Mouse (Mus musculus): ENCODE measurements around the gene Car11. TPM values are rescaled to one million over a fixed set of nuclear protein-coding genes. Genes with fewer than 3 reads are reported as not detected.

The Car11 gene
- total and polyA plus RNA-seq, 2 experiments from 2014 or later, result 1.6 to 2.8 TPM

DNA sequence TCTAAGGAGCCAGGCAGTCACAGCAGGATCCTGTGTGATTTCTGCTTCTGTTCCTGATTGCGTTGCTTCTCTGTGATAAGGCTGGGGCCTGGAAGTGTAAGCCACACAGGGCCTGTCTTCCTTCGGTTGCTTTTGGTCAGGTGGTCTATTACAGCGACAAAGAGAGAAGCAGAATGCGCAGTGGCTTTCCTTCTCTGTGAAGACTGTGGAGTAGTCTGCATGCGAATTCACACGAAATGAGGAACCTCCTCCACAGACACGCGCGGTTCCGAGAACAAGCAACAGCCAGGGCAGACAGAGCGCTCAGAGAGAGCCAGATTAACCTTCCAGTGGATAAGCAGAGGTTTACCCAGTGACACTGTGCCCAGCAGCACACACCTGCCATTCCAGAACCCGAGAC lies 41.7 kb downstream of the Car11 start:
- Histone ChIP-seq H3K4me3 (ENCODE audit: low read depth, low read length) (no peak overlapping the region), H3K27me3 (ENCODE audit: control insufficient read depth, insufficient read depth, low read length) (no peaks in the 10 kb centered on the region), H3K27ac (ENCODE audit: low read depth) (no peak overlapping the region), H3K4me1 (ENCODE audit: control insufficient read depth, insufficient read depth) (no peaks in the 10 kb centered on the region), H3K9ac (replicated peaks; ENCODE audit: low read depth, low read length) (no peak overlapping the region), H3K4me2 (ENCODE audit: low read depth, low read length) (no peak overlapping the region), H3K9me3 (replicated peaks; ENCODE audit: control insufficient read depth, low read length) (no peaks in the 10 kb centered on the region), H3K36me3 (replicated peaks; ENCODE audit: control insufficient read depth, insufficient read depth, low read length) (no peaks in the 10 kb centered on the region)
- ATAC-seq (ENCODE audit: insufficient read depth, low read depth) (no peak), DNase-seq (ENCODE audit: low spot score) (no peak)
- 76% methylated on average over 12 of the region's 12 CpGs for WGBS
- TF ChIP-seq CTCF (IDR thresholded peaks at IDR 0.05; ENCODE audit: low read depth), result no peak
- no peak for TF ChIP-seq EP300 (IDR thresholded peaks at IDR 0.05; ENCODE audit: low read depth)

DNA sequence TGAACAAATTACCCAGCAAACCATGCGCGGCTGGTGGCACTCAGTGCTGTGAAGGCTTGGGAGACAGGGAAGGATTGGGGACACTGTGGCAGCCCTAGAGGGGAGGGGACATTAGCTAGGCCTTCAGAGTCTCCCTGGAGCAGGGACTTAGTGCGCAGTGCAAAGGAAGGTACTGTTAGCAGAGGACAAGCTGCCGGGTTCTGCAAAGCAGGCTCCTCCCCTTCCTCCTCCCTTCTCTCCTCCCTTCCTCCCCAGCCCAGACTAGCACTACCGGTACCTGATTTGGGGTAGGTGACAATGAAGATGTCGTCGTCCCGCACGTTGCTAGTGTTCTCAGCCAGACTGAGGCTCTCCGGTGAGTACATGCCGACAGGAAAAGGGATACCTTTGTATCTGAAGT lies 42.1 kb downstream of the Car11 start:
- H3K4me1 ChIP-seq (ENCODE audit: control insufficient read depth, insufficient read depth), result no peaks in the 10 kb centered on the region
- H3K27me3 ChIP-seq (ENCODE audit: control insufficient read depth, insufficient read depth, low read length), result no peaks in the 10 kb centered on the region
- H3K4me3 ChIP-seq (ENCODE audit: low read depth, low read length), result no peak overlapping the region; the same call in 1 of the 2 replicates
- H3K9ac ChIP-seq (replicated peaks; ENCODE audit: low read depth, low read length), result no peak overlapping the region
- H3K9me3 ChIP-seq (replicated peaks; ENCODE audit: control insufficient read depth, low read length), result no peaks in the 10 kb centered on the region
- no peak overlapping the region for H3K27ac ChIP-seq (ENCODE audit: low read depth)
- 40% methylated on average over 11 of the region's 11 CpGs for WGBS
- H3K36me3 ChIP-seq (replicated peaks; ENCODE audit: control insufficient read depth, insufficient read depth, low read length), result no peaks in the 10 kb centered on the region
- ATAC-seq (ENCODE audit: insufficient read depth, low read depth) (no peak), DNase-seq (ENCODE audit: low spot score) (no peak)
- TF ChIP-seq EP300 (IDR thresholded peaks at IDR 0.05; ENCODE audit: low read depth) (no peak), CTCF (IDR thresholded peaks at IDR 0.05; ENCODE audit: low read depth) (no peak)
- peak overlapping the region; percentile 28; the same call in 1 of the 2 replicates for H3K4me2 ChIP-seq (ENCODE audit: low read depth, low read length)

GRCm38 (mm10) chr7:45742338-45742737 lies 42.7 kb downstream of the Car11 start:
- no peaks in the 10 kb centered on the region for H3K9me3 ChIP-seq (replicated peaks; ENCODE audit: control insufficient read depth, low read length)
- WGBS, result 34% methylated on average over 19 of the region's 19 CpGs
- ATAC-seq (ENCODE audit: insufficient read depth, low read depth), result no peak
- H3K36me3 ChIP-seq (replicated peaks; ENCODE audit: control insufficient read depth, insufficient read depth, low read length), result no peaks in the 10 kb centered on the region
- no peak; the same call in 1 of the 2 replicates for TF ChIP-seq CTCF (IDR thresholded peaks at IDR 0.05; ENCODE audit: low read depth)
- no peak for TF ChIP-seq EP300 (IDR thresholded peaks at IDR 0.05; ENCODE audit: low read depth)
- no peaks in the 10 kb centered on the region for H3K27me3 ChIP-seq (ENCODE audit: control insufficient read depth, insufficient read depth, low read length)
- no peak for DNase-seq (ENCODE audit: low spot score)
- no peak overlapping the region for H3K27ac ChIP-seq (ENCODE audit: low read depth)
- peak overlapping the region; percentile 28; the same call in 1 of the 2 replicates for H3K4me2 ChIP-seq (ENCODE audit: low read depth, low read length)
- no peak overlapping the region for H3K9ac ChIP-seq (replicated peaks; ENCODE audit: low read depth, low read length)
- H3K4me1 ChIP-seq (ENCODE audit: control insufficient read depth, insufficient read depth), result no peaks in the 10 kb centered on the region
- H3K4me3 ChIP-seq (ENCODE audit: low read depth, low read length), result no peak overlapping the region; the same call in 1 of the 2 replicates

DNA sequence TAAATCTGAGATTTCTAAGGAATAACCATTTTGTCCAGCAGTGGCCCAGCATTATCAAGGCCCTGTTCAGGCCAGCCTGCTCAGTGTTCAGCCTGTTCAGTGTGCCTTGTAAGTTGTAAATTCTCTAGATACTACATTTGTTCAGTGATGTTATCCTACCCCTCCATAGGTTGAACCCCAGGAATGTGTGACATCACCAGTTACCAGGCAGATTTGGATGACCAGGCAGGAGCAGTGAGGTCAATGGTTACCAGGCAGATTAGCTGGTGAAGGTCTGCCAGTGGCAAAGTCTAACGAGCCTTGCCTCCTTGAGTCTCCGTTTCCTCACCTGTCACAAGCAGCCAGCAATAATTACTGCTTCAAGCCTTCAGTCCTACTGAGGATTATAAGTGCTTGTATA lies 44.7 kb downstream of the Car11 start:
- WGBS, result 32% methylated on average over 2 of the region's 2 CpGs
- no peaks in the 10 kb centered on the region for H3K36me3 ChIP-seq (replicated peaks; ENCODE audit: control insufficient read depth, insufficient read depth, low read length)

DNA sequence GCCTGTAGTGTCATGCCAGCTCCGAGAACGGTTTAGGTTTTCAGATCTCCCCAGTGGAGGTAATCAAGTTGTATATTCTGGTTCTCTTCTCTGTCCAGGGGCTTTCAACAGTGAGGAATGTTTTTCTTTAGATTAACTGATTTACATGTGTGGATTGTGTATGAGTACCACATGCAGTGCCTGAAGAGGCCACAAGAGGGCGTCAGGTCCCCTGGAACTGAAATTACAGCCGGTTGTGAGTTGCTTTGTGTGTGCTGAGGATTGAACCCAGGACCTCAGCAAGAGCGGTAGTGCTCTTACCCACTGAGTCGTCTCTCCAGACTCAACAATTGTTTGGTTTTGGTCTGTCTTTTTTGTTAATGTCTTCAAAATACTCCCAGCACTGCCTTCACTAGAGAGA lies 46.9 kb downstream of the Car11 start:
- Histone ChIP-seq H3K27me3 (ENCODE audit: control insufficient read depth, insufficient read depth, low read length) (no peaks in the 10 kb centered on the region), H3K9ac (replicated peaks; ENCODE audit: low read depth, low read length) (no peak overlapping the region), H3K9me3 (replicated peaks; ENCODE audit: control insufficient read depth, low read length) (no peaks in the 10 kb centered on the region), H3K4me1 (ENCODE audit: control insufficient read depth, insufficient read depth) (peaks cover 14% of the 10 kb centered on the region), H3K4me2 (ENCODE audit: low read depth, low read length) (no peak overlapping the region), H3K36me3 (replicated peaks; ENCODE audit: control insufficient read depth, insufficient read depth, low read length) (no peaks in the 10 kb centered on the region), H3K27ac (ENCODE audit: low read depth) (no peak overlapping the region), H3K4me3 (ENCODE audit: low read depth, low read length) (no peak overlapping the region)
- TF ChIP-seq EP300 (IDR thresholded peaks at IDR 0.05; ENCODE audit: low read depth) (no peak), CTCF (IDR thresholded peaks at IDR 0.05; ENCODE audit: low read depth) (peak; percentile 17)
- 60% methylated on average over 6 of the region's 6 CpGs for WGBS
- ATAC-seq (ENCODE audit: insufficient read depth, low read depth) (no peak), DNase-seq (ENCODE audit: low spot score) (no peak)

More for the DNA sequence above, 44.7 kb downstream of the Car11 start:
- no peak overlapping the region for H3K4me2 ChIP-seq (ENCODE audit: low read depth, low read length)
- H3K9me3 ChIP-seq (replicated peaks; ENCODE audit: control insufficient read depth, low read length), result no peaks in the 10 kb centered on the region
- H3K9ac ChIP-seq (replicated peaks; ENCODE audit: low read depth, low read length), result no peak overlapping the region
- H3K4me3 ChIP-seq (ENCODE audit: low read depth, low read length), result no peak overlapping the region
- H3K27ac ChIP-seq (ENCODE audit: low read depth), result no peak overlapping the region
- H3K4me1 ChIP-seq (ENCODE audit: control insufficient read depth, insufficient read depth), result peaks cover 8% of the 10 kb centered on the region; the same call in 1 of the 2 replicates
- no peaks in the 10 kb centered on the region for H3K27me3 ChIP-seq (ENCODE audit: control insufficient read depth, insufficient read depth, low read length)
- ATAC-seq (ENCODE audit: insufficient read depth, low read depth) (peak; percentile 71), DNase-seq (ENCODE audit: low spot score) (peak; percentile 80)
- no peak for TF ChIP-seq CTCF (IDR thresholded peaks at IDR 0.05; ENCODE audit: low read depth)
- TF ChIP-seq EP300 (IDR thresholded peaks at IDR 0.05; ENCODE audit: low read depth), result no peak

GRCm38 (mm10) chr7:45747450-45747849 lies 47.8 kb downstream of the Car11 start:
- Histone ChIP-seq H3K27me3 (ENCODE audit: control insufficient read depth, insufficient read depth, low read length) (no peaks in the 10 kb centered on the region), H3K27ac (ENCODE audit: low read depth) (no peak overlapping the region), H3K4me2 (ENCODE audit: low read depth, low read length) (no peak overlapping the region), H3K4me3 (ENCODE audit: low read depth, low read length) (no peak overlapping the region), H3K36me3 (replicated peaks; ENCODE audit: control insufficient read depth, insufficient read depth, low read length) (no peaks in the 10 kb centered on the region), H3K4me1 (ENCODE audit: control insufficient read depth, insufficient read depth) (peaks cover 14% of the 10 kb centered on the region), H3K9ac (replicated peaks; ENCODE audit: low read depth, low read length) (no peak overlapping the region), H3K9me3 (replicated peaks; ENCODE audit: control insufficient read depth, low read length) (no peaks in the 10 kb centered on the region)
- DNase-seq (ENCODE audit: low spot score) (no peak), ATAC-seq (ENCODE audit: insufficient read depth, low read depth) (no peak)
- 89% methylated on average over 5 of the region's 5 CpGs for WGBS
- TF ChIP-seq CTCF (IDR thresholded peaks at IDR 0.05; ENCODE audit: low read depth), result no peak
- TF ChIP-seq EP300 (IDR thresholded peaks at IDR 0.05; ENCODE audit: low read depth), result no peak

All from heart, postnatal 0 days (tissue).